Mouse (Mus musculus) hindbrain, embryonic 10.5 days (tissue): Measurements from ENCODE around the gene Prickle3. TPM values are rescaled to one million over a fixed set of nuclear protein-coding genes. Genes with fewer than 3 reads are reported as not detected.
A peak's percentile ranks its signal among the peaks of the same experiment; 100 is the strongest.

Experiments used
- DNase-seq: peaks from one replicate; pipeline ENCODE4 v3.0.0-alpha.2; 2017; ENCODE audit warnings: low spot score
- H3K27ac ChIP-seq: fragments of 300-500 bp; sonication (generic); 2 replicates; pipeline ENCODE4 v1.5.1; 2016; ENCODE audit warnings: mild to moderate bottlenecking, moderate library complexity
- H3K27me3 ChIP-seq: fragments of 300-500 bp; sonication (generic); 2 replicates; pipeline ENCODE4 v1.6.1; 2016; ENCODE audit warnings: mild to moderate bottlenecking; ENCODE audit not compliant: poor library complexity, insufficient read depth, severe bottlenecking
- H3K36me3 ChIP-seq: fragments of 300-500 bp; sonication (generic); 2 replicates; pipeline ENCODE4 v1.6.1; 2016; ENCODE audit warnings: mild to moderate bottlenecking, moderate library complexity
- H3K4me1 ChIP-seq: fragments of 300-500 bp; sonication (generic); replicated peaks from 2 replicates; pipeline ENCODE4 v1.6.1; 2016; ENCODE audit warnings: mild to moderate bottlenecking
- H3K4me3 ChIP-seq: fragments of 300-500 bp; sonication (generic); 2 replicates; pipeline ENCODE4 v1.5.1; 2016; ENCODE audit warnings: mild to moderate bottlenecking, moderate library complexity
- H3K9me3 ChIP-seq: fragments of 300-500 bp; sonication (generic); 2 replicates; pipeline ENCODE4 v1.6.1; 2016; ENCODE audit warnings: mild to moderate bottlenecking, moderate library complexity
- WGBS: fragments of 180-500 bp; shearing (Covaris S2); methylation state at CpG from one replicate; pipeline ENCODE4 v1.1.7; 2016; 5-methylcytosine and 5-hydroxymethylcytosine counted together
- polyA plus RNA-seq: library from polyadenylated mRNA; unstranded; fragments of >200 nt; fragmentation: Nextera tagmentation; extraction: Ambion mirVana; gene quantifications from 2 replicates; pipeline ENCODE4 v1.2.1, GENCODE M21; 2016

The Prickle3 gene
- polyA plus RNA-seq, 1 experiment from 2014 or later = 4.4 TPM

DNA sequence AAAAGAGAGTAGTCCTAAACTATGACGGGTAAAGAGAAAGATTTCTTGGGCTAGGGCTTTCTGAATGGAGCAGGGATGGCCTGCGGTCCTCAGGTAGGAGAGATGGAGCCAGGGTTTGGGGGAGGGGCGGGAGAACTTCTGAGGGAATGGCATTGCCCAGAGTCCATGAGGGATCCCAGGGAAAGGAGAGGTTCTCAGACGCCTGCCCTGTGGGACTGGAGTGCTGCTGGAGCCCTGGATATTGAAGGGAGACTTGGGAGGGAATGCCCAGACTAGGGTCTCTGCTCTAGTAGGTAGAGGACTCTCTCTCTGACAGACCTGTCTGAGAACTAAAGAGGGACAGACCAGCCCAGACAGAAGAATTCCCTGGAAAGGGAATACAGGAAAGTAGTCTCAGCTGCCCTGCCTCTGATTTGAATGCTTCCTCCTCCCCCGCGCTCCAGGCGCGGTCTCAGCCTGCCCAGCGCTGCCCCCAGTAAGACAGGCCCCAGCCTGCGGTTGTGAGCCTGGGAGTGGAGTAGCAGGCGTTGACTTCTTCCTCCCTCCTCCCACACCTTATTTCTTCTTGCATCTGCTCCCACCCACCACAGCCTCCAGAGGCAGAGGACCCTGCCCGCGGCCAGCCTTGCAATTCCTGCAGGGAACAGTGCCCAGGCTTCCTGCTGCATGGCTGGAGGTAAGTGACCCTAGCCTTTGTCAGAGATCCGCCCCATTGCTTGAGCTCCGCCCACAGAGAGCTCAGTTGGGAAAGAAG, 1.1 kb downstream of the Prickle3 start:
- Histone ChIP-seq H3K4me3 (peak overlapping the region; percentile 51), H3K27me3 (no peaks in the 10 kb centered on the region), H3K4me1 (peaks cover 22% of the 10 kb centered on the region), H3K36me3 (no peaks in the 10 kb centered on the region), H3K27ac (peak overlapping the region; percentile 83), H3K9me3 (peaks cover 3% of the 10 kb centered on the region; the same call in 1 of the 2 replicates)
- DNase-seq = peak; percentile 46
- 14% methylated on average over 15 of the region's 15 CpGs for WGBS

DNA sequence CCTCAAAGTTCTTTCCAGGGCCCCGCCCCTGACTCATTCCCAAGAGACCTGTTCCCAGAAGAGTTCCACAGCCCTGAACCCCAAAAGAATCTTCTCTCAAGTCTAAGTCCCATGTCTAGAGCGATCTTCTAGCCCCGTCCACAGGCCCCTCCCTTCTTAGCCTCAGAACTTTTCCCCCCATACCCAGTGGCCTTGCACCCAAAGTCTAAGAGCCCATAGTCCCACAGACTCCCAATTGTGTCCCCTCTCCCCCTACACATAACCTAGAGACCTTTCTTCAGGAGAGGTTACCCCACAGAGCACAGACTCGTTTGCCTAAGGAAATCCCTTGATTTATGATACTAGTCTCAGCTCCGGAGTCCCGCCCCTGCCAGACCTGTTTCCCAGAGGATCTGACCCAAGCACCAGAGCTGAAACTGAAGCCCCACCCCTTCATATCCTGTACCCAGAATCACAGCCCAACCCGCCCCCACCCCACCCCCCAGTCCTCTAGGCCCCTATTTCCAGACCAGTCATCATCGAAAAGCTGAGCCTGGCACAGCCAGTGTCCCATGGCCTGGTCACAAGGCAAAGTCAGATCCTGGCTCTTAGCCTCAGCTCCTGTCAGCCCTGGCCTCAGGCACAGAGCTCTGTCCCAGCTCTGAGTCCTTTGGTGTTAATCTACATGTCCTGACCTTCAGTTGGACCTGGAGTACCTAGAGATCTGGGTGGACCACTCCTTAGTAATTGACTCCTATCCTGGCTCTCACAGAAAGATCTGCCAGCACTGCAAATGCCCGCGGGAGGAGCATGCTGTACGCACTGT, 1.9 kb downstream of the Prickle3 start:
- H3K9me3 ChIP-seq = peaks cover 3% of the 10 kb centered on the region; the same call in 1 of the 2 replicates
- H3K4me1 ChIP-seq = peaks cover 22% of the 10 kb centered on the region
- H3K36me3 ChIP-seq = no peaks in the 10 kb centered on the region
- WGBS = 50% methylated on average over 11 of the region's 11 CpGs
- H3K27me3 ChIP-seq = no peaks in the 10 kb centered on the region
- peak overlapping the region; percentile 51; the same call in 1 of the 2 replicates for H3K4me3 ChIP-seq
- peak overlapping the region; percentile 83 for H3K27ac ChIP-seq
- DNase-seq = no peak

- H3K27me3 ChIP-seq = no peaks in the 10 kb centered on the region
- no peaks in the 10 kb centered on the region for H3K36me3 ChIP-seq
- peaks cover 3% of the 10 kb centered on the region; the same call in 1 of the 2 replicates for H3K9me3 ChIP-seq
- no peak overlapping the region for H3K4me3 ChIP-seq
- H3K27ac ChIP-seq = no peak overlapping the region
- H3K4me1 ChIP-seq = peaks cover 22% of the 10 kb centered on the region
- 76% methylated on average over 4 of the region's 4 CpGs for WGBS
- no peak for DNase-seq
These were observed 4.0 kb downstream of the Prickle3 start for GRCm38 (mm10) chrX:7661086-7661485.

GRCm38 (mm10) chrX:7662936-7663335, 5.9 kb downstream of the Prickle3 start:
- Histone ChIP-seq H3K9me3 (peaks cover 3% of the 10 kb centered on the region; the same call in 1 of the 2 replicates), H3K4me3 (no peak overlapping the region), H3K36me3 (peaks cover 7% of the 10 kb centered on the region; the same call in 1 of the 2 replicates), H3K27ac (no peak overlapping the region), H3K4me1 (peaks cover 13% of the 10 kb centered on the region), H3K27me3 (no peaks in the 10 kb centered on the region)
- DNase-seq = no peak
- 81% methylated on average over 3 of the region's 3 CpGs for WGBS

DNA sequence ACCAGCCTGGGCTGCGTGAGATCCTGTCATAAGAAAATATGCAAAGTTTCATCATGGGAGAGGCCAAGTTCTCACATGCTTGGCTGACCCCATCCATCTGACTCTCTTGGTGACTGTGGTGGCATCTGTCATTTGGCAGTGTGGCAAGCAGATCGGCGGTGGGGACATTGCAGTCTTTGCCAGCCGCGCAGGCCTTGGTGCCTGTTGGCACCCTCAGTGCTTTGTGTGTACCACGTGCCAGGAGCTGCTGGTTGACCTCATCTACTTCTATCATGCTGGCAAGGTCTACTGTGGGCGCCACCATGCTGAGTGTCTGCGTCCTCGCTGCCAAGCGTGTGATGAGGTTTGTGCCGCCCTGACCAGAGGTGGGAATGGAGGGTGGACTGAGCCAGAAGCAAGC, 7.7 kb downstream of the Prickle3 start:
- WGBS = 94% methylated on average over 11 of the region's 11 CpGs

GRCm38 (mm10) chrX:7665739-7666502, 8.9 kb downstream of the Prickle3 start:
- Histone ChIP-seq H3K4me1 (0 out of 2 replicates have a peak, but pooled peaks cover 7% of the 10 kb centered on the region), H3K4me3 (no peak overlapping the region), H3K36me3 (peaks cover 12% of the 10 kb centered on the region), H3K27ac (no peak overlapping the region), H3K27me3 (no peaks in the 10 kb centered on the region), H3K9me3 (0 out of 2 replicates have a peak, but pooled peaks cover 3% of the 10 kb centered on the region)
- no peak for DNase-seq
- WGBS = 75% methylated on average over 21 of the region's 21 CpGs

More for the DNA sequence above, 7.7 kb downstream of the Prickle3 start:
- no peaks in the 10 kb centered on the region for H3K9me3 ChIP-seq
- H3K27ac ChIP-seq = no peak overlapping the region
- no peak overlapping the region for H3K4me3 ChIP-seq
- no peaks in the 10 kb centered on the region for H3K27me3 ChIP-seq
- H3K36me3 ChIP-seq = peaks cover 12% of the 10 kb centered on the region
- no peak for DNase-seq
- no peaks in the 10 kb centered on the region for H3K4me1 ChIP-seq

DNA sequence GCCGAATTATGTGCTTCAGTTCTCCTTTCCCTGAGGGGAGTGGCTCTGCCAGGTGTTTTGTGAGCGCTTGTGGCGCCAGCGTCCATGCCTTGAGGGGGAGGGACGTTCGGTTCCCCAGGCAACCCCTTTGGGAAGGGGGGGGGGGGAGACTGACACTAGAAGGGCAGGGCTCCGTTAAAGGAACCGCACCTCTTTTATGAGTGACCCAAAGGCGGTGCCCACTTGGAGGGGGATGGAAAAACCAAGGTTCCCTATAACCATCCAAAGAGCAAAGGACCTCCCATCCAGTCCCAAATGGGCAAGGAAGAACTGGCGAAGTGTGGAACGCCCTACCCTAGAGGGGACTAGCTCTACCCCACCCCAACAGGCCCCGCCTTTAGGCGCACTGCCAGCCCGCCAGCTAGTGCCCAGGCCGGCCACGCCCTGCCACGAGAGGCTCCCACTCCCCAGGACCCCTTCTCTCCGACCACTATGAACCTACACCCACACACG, 13.4 kb downstream of the Prickle3 start:
- peaks cover 14% of the 10 kb centered on the region for H3K27me3 ChIP-seq
- H3K9me3 ChIP-seq = 0 out of 2 replicates have a peak, but pooled peaks cover 4% of the 10 kb centered on the region
- H3K4me3 ChIP-seq = peak overlapping the region; percentile 53
- DNase-seq = peak; percentile 57
- H3K4me1 ChIP-seq = 0 out of 2 replicates have a peak, but pooled peaks cover 11% of the 10 kb centered on the region
- peak overlapping the region; percentile 82 for H3K27ac ChIP-seq
- H3K36me3 ChIP-seq = peaks cover 12% of the 10 kb centered on the region
- 15% methylated on average over 19 of the region's 19 CpGs for WGBS

DNA sequence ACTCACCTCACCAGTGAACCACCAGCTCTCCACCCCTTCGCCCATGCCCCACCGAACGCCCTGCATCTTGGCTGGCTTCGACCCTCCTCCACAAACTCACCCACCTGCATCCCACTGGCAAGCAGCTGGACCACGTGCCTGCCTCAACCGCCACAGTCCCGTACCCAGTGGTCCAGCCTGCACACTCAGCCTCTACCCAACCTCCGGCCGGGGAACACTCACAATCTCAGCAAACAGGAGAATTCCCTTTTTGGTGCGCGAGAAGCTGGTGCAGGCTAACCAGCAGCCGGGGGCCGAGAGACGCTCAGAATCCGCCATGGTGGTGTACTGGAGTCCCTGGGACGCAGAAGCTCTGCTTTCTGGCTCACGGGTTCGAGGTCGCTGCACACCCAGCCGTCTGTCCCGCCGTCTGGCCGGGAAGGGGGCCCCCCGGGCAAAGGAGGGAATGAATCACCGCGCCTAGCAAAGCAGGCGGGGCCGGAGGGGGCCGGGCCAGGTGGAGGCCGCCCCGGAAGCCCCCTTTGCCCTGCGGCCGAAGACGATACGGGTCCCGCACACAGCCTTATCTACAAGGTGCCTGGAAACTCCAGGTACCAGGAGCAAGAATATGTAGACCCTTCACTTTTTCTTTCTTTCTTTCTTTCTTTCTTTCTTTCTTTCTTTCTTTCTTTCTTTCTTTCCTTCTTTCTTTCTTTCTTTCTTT, 14.0 kb downstream of the Prickle3 start, which contains the start of gene Plp2:
Gene Plp2, minus strand, starts transcription at position 470 of the 703 bp plus-strand sequence.
- H3K27me3 ChIP-seq = peaks cover 14% of the 10 kb centered on the region
- H3K4me3 ChIP-seq = peak within 1 kb of the TSS; percentile 53
- 0 out of 2 replicates have a peak, but pooled peaks cover 4% of the 10 kb centered on the region for H3K9me3 ChIP-seq
- peak; percentile 33 for DNase-seq
- H3K36me3 ChIP-seq = peaks cover 12% of the 10 kb centered on the region
- WGBS = 23% methylated on average over 36 of the region's 36 CpGs
- 0 out of 2 replicates have a peak, but pooled peaks cover 11% of the 10 kb centered on the region for H3K4me1 ChIP-seq
- H3K27ac ChIP-seq = peak within 1 kb of the TSS; percentile 82

- Histone ChIP-seq H3K9me3 (0 out of 2 replicates have a peak, but pooled peaks cover 4% of the 10 kb centered on the region), H3K27me3 (peaks cover 14% of the 10 kb centered on the region), H3K4me1 (0 out of 2 replicates have a peak, but pooled peaks cover 11% of the 10 kb centered on the region), H3K4me3 (no peak overlapping the region), H3K27ac (no peak overlapping the region), H3K36me3 (peaks cover 5% of the 10 kb centered on the region; the same call in 1 of the 2 replicates)
- DNase-seq = no peak
- 55% methylated on average over 6 of the region's 6 CpGs for WGBS
These were observed 15.7 kb downstream of the Prickle3 start for GRCm38 (mm10) chrX:7672739-7673138.

- WGBS = 38% methylated on average over 12 of the region's 12 CpGs
- Histone ChIP-seq H3K36me3 (peaks cover 3% of the 10 kb centered on the region; the same call in 1 of the 2 replicates), H3K4me3 (peak overlapping the region; percentile 34; the same call in 1 of the 2 replicates), H3K27me3 (peaks cover 14% of the 10 kb centered on the region), H3K27ac (no peak overlapping the region), H3K9me3 (0 out of 2 replicates have a peak, but pooled peaks cover 4% of the 10 kb centered on the region), H3K4me1 (0 out of 2 replicates have a peak, but pooled peaks cover 11% of the 10 kb centered on the region)
- no peak for DNase-seq
These were observed 16.7 kb downstream of the Prickle3 start for GRCm38 (mm10) chrX:7673578-7674281.
